Mouse (Mus musculus): ENCODE data around the gene Lamp3. TPM values are rescaled to one million over a fixed set of nuclear protein-coding genes. Genes with fewer than 3 reads are reported as not detected.

The Lamp3 gene
- 0.06 TPM in 1 of 2 replicates, not detected in the other for polyA plus RNA-seq (2015; fragmentation: Nextera tagmentation; extraction: Ambion mirVana)

GRCm38 (mm10) chr16:19706216-19706615, at the start of gene Lamp3:
Gene Lamp3 (minus strand): TSS chr16:19706375.

DNA sequence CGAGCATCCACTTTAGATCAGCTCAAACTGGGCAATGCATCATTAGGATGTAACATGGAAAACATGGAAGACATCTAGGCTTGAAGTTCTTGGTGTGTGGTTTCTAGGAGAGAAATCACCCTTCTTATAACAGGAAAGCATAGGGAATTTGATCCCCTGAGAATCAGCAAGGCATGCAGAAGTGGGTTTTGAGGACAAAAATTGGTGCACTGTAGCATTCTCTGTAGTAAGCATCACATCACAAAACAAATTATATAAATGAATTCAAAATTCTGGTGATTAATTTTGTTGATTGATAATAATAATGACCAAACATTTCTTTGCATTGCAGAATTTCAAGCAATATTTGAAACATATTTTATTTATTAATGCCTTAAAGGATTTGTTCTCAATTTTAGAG, 76.4 kb downstream of the Lamp3 start, which contains the start of gene Olfr171:
TSS of gene Olfr171 (minus strand) at position 101 of the 400 bp plus-strand sequence.

GRCm38 (mm10) chr16:19611782-19612181, 94.4 kb downstream of the Lamp3 start, which contains the start of gene Olfr170:
Gene Olfr170 (minus strand): TSS chr16:19611882.

Other genes starting within 250 kb of the Lamp3 start
- gene Olfr166, start 222.7 kb downstream of the Lamp3 start, polyA plus RNA-seq (2015; fragmentation: Nextera tagmentation; extraction: Ambion mirVana), result not detected in 2 replicates
- not detected in 2 replicates for gene Olfr167, start 184.1 kb downstream of the Lamp3 start, polyA plus RNA-seq (2015; fragmentation: Nextera tagmentation; extraction: Ambion mirVana)
- not detected in 2 replicates for gene Olfr168, start 170.8 kb downstream of the Lamp3 start, polyA plus RNA-seq (2015; fragmentation: Nextera tagmentation; extraction: Ambion mirVana)
- not detected in 2 replicates for gene Olfr169, start 134.6 kb downstream of the Lamp3 start, polyA plus RNA-seq (2015; fragmentation: Nextera tagmentation; extraction: Ambion mirVana)
- gene Olfr170, start 94.5 kb downstream of the Lamp3 start, polyA plus RNA-seq (2015; fragmentation: Nextera tagmentation; extraction: Ambion mirVana), result not detected in 2 replicates
- gene Olfr171, start 76.5 kb downstream of the Lamp3 start, polyA plus RNA-seq (2015; fragmentation: Nextera tagmentation; extraction: Ambion mirVana), result not detected in 2 replicates
- 15.5 and 19.6 TPM in 2 replicates for gene B3gnt5, start 53.8 kb upstream of the Lamp3 start, polyA plus RNA-seq (2015; fragmentation: Nextera tagmentation; extraction: Ambion mirVana)